Mouse (Mus musculus) brain, embryonic 14.5 days (tissue): ENCODE data around the gene Tmem51.

ENCODE experiments used
- CTCF ChIP-seq: fragments of 200-500 bp; IDR thresholded peaks from 2 replicates; pipeline ENCODE4 v1.5.1; 2012; ENCODE audit warnings: inconsistent platforms, mild to moderate bottlenecking, moderate library complexity, borderline replicate concordance; ENCODE audit not compliant: insufficient read depth, insufficient read length; ENCODE audit errors: extremely low read depth
- POLR2A ChIP-seq: fragments of 200-500 bp; IDR thresholded peaks from 2 replicates; pipeline ENCODE4 v1.6.1; 2012; ENCODE audit warnings: mild to moderate bottlenecking, inconsistent platforms, borderline replicate concordance; ENCODE audit not compliant: poor library complexity, insufficient read depth, insufficient read length, severe bottlenecking; ENCODE audit errors: extremely low read depth

DNA sequence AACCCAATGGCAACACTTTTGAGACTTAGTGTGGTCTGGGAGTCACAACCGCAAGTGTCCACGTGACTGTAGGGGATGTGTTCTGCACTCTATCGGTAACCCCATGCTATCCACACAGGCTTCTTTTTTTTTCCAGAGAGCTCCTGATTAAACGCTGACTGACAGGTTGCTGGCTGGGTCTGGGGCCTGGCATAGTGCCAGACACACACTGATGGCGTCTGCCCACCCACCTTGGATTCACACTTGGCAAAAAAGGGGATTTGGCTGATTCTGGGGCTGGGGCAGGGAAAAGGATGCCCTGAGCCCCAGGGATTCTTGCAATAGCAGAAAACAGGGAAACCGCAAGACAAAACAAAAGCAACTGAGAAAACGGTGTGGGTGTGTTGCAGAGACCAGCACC is 88.0 kb downstream of the Tmem51 start:
- no peak for TF ChIP-seq CTCF
- TF ChIP-seq POLR2A = no peak
